Mouse (Mus musculus): ENCODE results near the gene Ccdc150. TPM values are rescaled to one million over a fixed set of nuclear protein-coding genes. Genes with fewer than 3 reads are reported as not detected.

Ccdc150 gene
- polyA plus RNA-seq, 1 experiment from 2014 or later = 0.16 TPM

- Histone ChIP-seq H3K4me1 (no peaks in the 10 kb centered on the region), H3K27me3 (no peaks in the 10 kb centered on the region), H3K9me3 (replicated peaks) (no peaks in the 10 kb centered on the region), H3K9ac (no peak overlapping the region), H3K4me3 (replicated peaks) (no peak overlapping the region), H3K36me3 (no peaks in the 10 kb centered on the region), H3K27ac (replicated peaks) (no peak overlapping the region), H3K4me2 (replicated peaks) (no peak overlapping the region)
- 82% methylated on average over 5 of the region's 5 CpGs for WGBS
- ATAC-seq (ENCODE audit: insufficient number of reproducible peaks, low FRiP score, low TSS enrichment, low read depth) = no peak
These were observed 105.0 kb downstream of the Ccdc150 start for GRCm38 (mm10) chr1:54355485-54355884.

- H3K4me1 ChIP-seq = no peaks in the 10 kb centered on the region
- H3K4me2 ChIP-seq (replicated peaks) = no peak overlapping the region
- no peak overlapping the region for H3K9ac ChIP-seq
- H3K36me3 ChIP-seq = no peaks in the 10 kb centered on the region
- no peak for ATAC-seq (ENCODE audit: insufficient number of reproducible peaks, low FRiP score, low TSS enrichment, low read depth)
- WGBS = 81% methylated on average over 6 of the region's 6 CpGs
- H3K27ac ChIP-seq (replicated peaks) = no peak overlapping the region
- no peak overlapping the region for H3K4me3 ChIP-seq (replicated peaks)
- no peaks in the 10 kb centered on the region for H3K27me3 ChIP-seq
- no peaks in the 10 kb centered on the region for H3K9me3 ChIP-seq (replicated peaks)
These were observed 106.1 kb downstream of the Ccdc150 start for GRCm38 (mm10) chr1:54356566-54356965.

- no peak overlapping the region for H3K4me2 ChIP-seq (replicated peaks)
- H3K9me3 ChIP-seq (replicated peaks) = no peaks in the 10 kb centered on the region
- no peaks in the 10 kb centered on the region for H3K36me3 ChIP-seq
- ATAC-seq (ENCODE audit: insufficient number of reproducible peaks, low FRiP score, low TSS enrichment, low read depth) = no peak
- no peak overlapping the region for H3K4me3 ChIP-seq (replicated peaks)
- H3K9ac ChIP-seq = no peak overlapping the region
- H3K27me3 ChIP-seq = no peaks in the 10 kb centered on the region
- H3K27ac ChIP-seq (replicated peaks) = no peak overlapping the region
- 0 out of 2 replicates have a peak, but pooled peaks cover 3% of the 10 kb centered on the region for H3K4me1 ChIP-seq
These were observed 127.1 kb downstream of the Ccdc150 start for GRCm38 (mm10) chr1:54377506-54378051.

GRCm38 (mm10) chr1:54380978-54381914 lies 130.8 kb downstream of the Ccdc150 start:
- Histone ChIP-seq H3K36me3 (no peaks in the 10 kb centered on the region), H3K9ac (no peak overlapping the region), H3K27me3 (no peaks in the 10 kb centered on the region), H3K27ac (replicated peaks) (no peak overlapping the region), H3K9me3 (replicated peaks) (no peaks in the 10 kb centered on the region), H3K4me2 (replicated peaks) (no peak overlapping the region), H3K4me1 (0 out of 2 replicates have a peak, but pooled peaks cover 3% of the 10 kb centered on the region), H3K4me3 (replicated peaks) (no peak overlapping the region)
- WGBS = 84% methylated on average over 9 of the region's 9 CpGs
- no peak for ATAC-seq (ENCODE audit: insufficient number of reproducible peaks, low FRiP score, low TSS enrichment, low read depth)

GRCm38 (mm10) chr1:54384221-54384620 lies 133.7 kb downstream of the Ccdc150 start:
- no peaks in the 10 kb centered on the region for H3K9me3 ChIP-seq (replicated peaks)
- H3K4me2 ChIP-seq (replicated peaks) = no peak overlapping the region
- H3K27me3 ChIP-seq = no peaks in the 10 kb centered on the region
- no peaks in the 10 kb centered on the region for H3K4me1 ChIP-seq
- ATAC-seq (ENCODE audit: insufficient number of reproducible peaks, low FRiP score, low TSS enrichment, low read depth) = no peak
- no peaks in the 10 kb centered on the region for H3K36me3 ChIP-seq
- H3K27ac ChIP-seq (replicated peaks) = no peak overlapping the region
- H3K4me3 ChIP-seq (replicated peaks) = no peak overlapping the region
- H3K9ac ChIP-seq = no peak overlapping the region
- WGBS = 29% methylated on average over 1 of the region's 1 CpGs

- Histone ChIP-seq H3K36me3 (peaks cover 57% of the 10 kb centered on the region), H3K27ac (replicated peaks) (no peak overlapping the region)
These were observed 152.3 kb downstream of the Ccdc150 start for GRCm38 (mm10) chr1:54402736-54403135.

More at GRCm38 (mm10) chr1:54402736-54403135, 152.3 kb downstream of the Ccdc150 start:
- Histone ChIP-seq H3K4me1 (no peaks in the 10 kb centered on the region), H3K4me3 (replicated peaks) (no peak overlapping the region), H3K9me3 (replicated peaks) (no peaks in the 10 kb centered on the region), H3K4me2 (replicated peaks) (no peak overlapping the region), H3K9ac (no peak overlapping the region), H3K27me3 (no peaks in the 10 kb centered on the region)
- no peak for ATAC-seq (ENCODE audit: insufficient number of reproducible peaks, low FRiP score, low TSS enrichment, low read depth)

Other genes starting within 250 kb of the Ccdc150 start
- gene Hecw2, start 55.5 kb upstream of the Ccdc150 start, polyA plus RNA-seq (2015; fragmentation: Nextera tagmentation; extraction: Ambion mirVana) = 6.0 and 6.8 TPM in 2 replicates
- gene Gtf3c3, start 188.3 kb downstream of the Ccdc150 start, polyA plus RNA-seq (2015; fragmentation: Nextera tagmentation; extraction: Ambion mirVana) = 19.6 and 21.3 TPM in 2 replicates